Mouse (Mus musculus) embryonic fibroblast, embryonic 13.5 days (primary cell): ENCODE measurements around the gene Zranb1.

ENCODE experiments used
- CTCF ChIP-seq: IDR thresholded peaks from 2 replicates; pipeline ENCODE4 v1.5.1; 2011; ENCODE audit warnings: mild to moderate bottlenecking, control low read depth, low read length, moderate library complexity, borderline replicate concordance; ENCODE audit not compliant: insufficient read depth
- POLR2A ChIP-seq: IDR thresholded peaks from 2 replicates; pipeline ENCODE4 v1.6.1; 2011; ENCODE audit warnings: low read depth, mild to moderate bottlenecking, control low read depth, low read length, moderate library complexity

DNA sequence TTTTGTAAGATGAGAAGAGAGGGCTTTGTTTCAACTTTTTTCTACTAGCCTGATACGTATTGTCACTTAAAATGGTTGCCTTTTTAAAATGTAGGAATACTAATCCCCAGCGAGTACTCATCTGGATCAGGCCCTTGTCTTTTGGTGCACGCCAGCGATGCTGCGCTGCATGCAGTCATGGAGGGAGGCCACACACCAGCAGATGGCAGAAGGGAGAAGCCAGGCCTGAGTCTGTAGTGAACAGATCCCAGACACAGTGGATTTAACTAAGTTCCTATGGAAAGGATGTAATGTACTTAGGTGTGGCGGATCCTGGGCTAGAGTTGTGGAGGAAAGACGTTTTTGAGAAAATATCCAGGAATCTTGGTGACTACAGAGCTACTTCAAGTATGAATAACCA is 46.9 kb upstream of the Zranb1 start:
- no peak for TF ChIP-seq POLR2A
- TF ChIP-seq CTCF = peak; percentile 42; the same call in 1 of the 2 replicates
